Mouse (Mus musculus) heart, adult 2 months (tissue): ENCODE data around the gene Ppp4c. TPM values are rescaled to one million over a fixed set of nuclear protein-coding genes. Genes with fewer than 3 reads are reported as not detected.

Experiments used
- DNase-seq, 2 experiments: peaks; one replicate each; pipeline ENCODE4 v3.0.0; 2021
- H3K27ac ChIP-seq: fragments of 200-600 bp; 2 replicates; pipeline ENCODE4 v1.8.1; 2022
- H3K27me3 ChIP-seq: fragments of 200-500 bp; 2 replicates; pipeline ENCODE4 v1.6.1; 2012; ENCODE audit warnings: mild to moderate bottlenecking, low read length, inconsistent platforms, mixed read lengths; ENCODE audit not compliant: control insufficient read depth, insufficient read depth
- H3K36me3 ChIP-seq: fragments of 200-500 bp; 2 replicates; pipeline ENCODE4 v1.6.1; 2012; ENCODE audit warnings: low read length, inconsistent platforms; ENCODE audit not compliant: control insufficient read depth, insufficient read depth
- H3K4me1 ChIP-seq: fragments of 200-500 bp; 2 replicates; pipeline ENCODE4 v1.6.1; 2011; ENCODE audit warnings: low read length; ENCODE audit not compliant: control insufficient read depth, insufficient read depth
- H3K4me3 ChIP-seq: fragments of 200-600 bp; 2 replicates; pipeline ENCODE4 v1.8.1; 2022
- H3K79me2 ChIP-seq: fragments of 200-500 bp; replicated peaks from 2 replicates; pipeline ENCODE4 v1.6.1; 2012; ENCODE audit warnings: mild to moderate bottlenecking, inconsistent platforms, low read length, moderate library complexity, mixed read lengths; ENCODE audit not compliant: control insufficient read depth, insufficient read depth
- H3K9ac ChIP-seq: fragments of 200-500 bp; 2 replicates; pipeline ENCODE4 v1.6.1; 2012; ENCODE audit warnings: low read depth, mild to moderate bottlenecking, control low read depth, inconsistent platforms, low read length, mixed read lengths
- CTCF ChIP-seq: fragments of 200-600 bp; IDR thresholded peaks from 2 replicates; pipeline ENCODE4 v1.8.1; 2022; ENCODE audit warnings: antibody characterized with exemption, mild to moderate bottlenecking, moderate library complexity
- EP300 ChIP-seq: fragments of 200-500 bp; IDR thresholded peaks from 2 replicates; pipeline ENCODE4 v1.6.1; 2011; ENCODE audit warnings: low read depth, low read length, control low read depth; ENCODE audit not compliant: insufficient read depth
- POLR2A ChIP-seq: fragments of 200-500 bp; IDR thresholded peaks from 2 replicates; pipeline ENCODE4 v1.6.1; 2011; ENCODE audit warnings: mild to moderate bottlenecking, low read depth, low read length, control low read depth; ENCODE audit not compliant: insufficient read depth
- WGBS: fragments of 180-500 bp; shearing (Covaris S2); methylation state at CpG from one replicate; pipeline ENCODE4 v1.1.7; 2018; 5-methylcytosine and 5-hydroxymethylcytosine counted together
- intact Hi-C: fragments of 180-260 bp; cut with DNase I; formaldehyde crosslinking; loops from one replicate; pipeline ENCODE4 v1.15.1; 2025
- polyA plus RNA-seq: library from polyadenylated mRNA; depleted of rRNA; stranded (reverse); fragments of >200 nt; gene quantifications from 2 replicates; pipeline ENCODE4 v1.2.3, GENCODE M21; 2012; rRNA removed
- total RNA-seq, 2 experiments: library from RNA; stranded (reverse); gene quantifications; 2 replicates each; pipeline ENCODE4 v1.2.3; 2021

Gene Ppp4c
- total and polyA plus RNA-seq, 3 experiments = 31.8 to 65.6 (median 31.9) TPM

GRCm38 (mm10) chr7:126740132-126740735 is 52.1 kb downstream of the Ppp4c start:
- 81% methylated on average over 13 of the region's 13 CpGs for WGBS

GRCm38 (mm10) chr7:126739551-126739950 is 52.7 kb downstream of the Ppp4c start:
- H3K27me3 ChIP-seq = no peaks in the 10 kb centered on the region
- no peak for TF ChIP-seq EP300
- TF ChIP-seq CTCF = no peak
- TF ChIP-seq POLR2A = no peak

More at GRCm38 (mm10) chr7:126740132-126740735, 52.1 kb downstream of the Ppp4c start:
- Histone ChIP-seq H3K36me3 (no peaks in the 10 kb centered on the region), H3K4me3 (no peak overlapping the region), H3K9ac (no peak overlapping the region), H3K27ac (no peak overlapping the region), H3K27me3 (no peaks in the 10 kb centered on the region), H3K79me2 (no peaks in the 10 kb centered on the region), H3K4me1 (no peaks in the 10 kb centered on the region)
- no peak for TF ChIP-seq POLR2A
- no peak for TF ChIP-seq CTCF
- no peak for TF ChIP-seq EP300
- DNase-seq = no peak
- intact Hi-C loops = no loop called here

GRCm38 (mm10) chr7:126736122-126736521 is 56.2 kb downstream of the Ppp4c start:
- no peaks in the 10 kb centered on the region for H3K27me3 ChIP-seq
- intact Hi-C loops = no loop called here
- no peaks in the 10 kb centered on the region for H3K79me2 ChIP-seq
- TF ChIP-seq POLR2A (no peak), EP300 (no peak), CTCF (no peak)
- H3K27ac ChIP-seq = no peak overlapping the region
- no peaks in the 10 kb centered on the region for H3K4me1 ChIP-seq
- DNase-seq = no peak
- H3K36me3 ChIP-seq = no peaks in the 10 kb centered on the region
- H3K9ac ChIP-seq = no peak overlapping the region
- H3K4me3 ChIP-seq = no peak overlapping the region
- WGBS = 59% methylated on average over 8 of the region's 8 CpGs

More at GRCm38 (mm10) chr7:126739551-126739950, 52.7 kb downstream of the Ppp4c start:
- no peaks in the 10 kb centered on the region for H3K4me1 ChIP-seq
- 71% methylated on average over 17 of the region's 17 CpGs for whole genome bisulfite sequencing
- H3K27ac ChIP-seq = no peak overlapping the region
- no peak overlapping the region for H3K9ac ChIP-seq
- no peak overlapping the region for H3K4me3 ChIP-seq
- no peaks in the 10 kb centered on the region for H3K79me2 ChIP-seq
- intact Hi-C loops = no loop called here
- no peak for DNase-seq
- H3K36me3 ChIP-seq = no peaks in the 10 kb centered on the region

Other genes with a start within 250 kb of the Ppp4c start
Only the 30 nearest of the 33 such genes appear.
- gene Eif3c, start 226.1 kb downstream of the Ppp4c start, total RNA-seq = 100 to 1,000 TPM; 133 to 159 TPM
- 59.3 and 72.6 TPM in 2 replicates for gene Eif3c, start 226.1 kb downstream of the Ppp4c start, polyA plus RNA-seq
- gene Apobr, start 207.6 kb downstream of the Ppp4c start, total RNA-seq = under 1 TPM; 0.32 to 0.39 TPM
- gene Apobr, start 207.6 kb downstream of the Ppp4c start, polyA plus RNA-seq = 0.47 and 1.1 TPM in 2 replicates
- 10 to 100 TPM; 12.8 to 12.9 TPM for gene Cln3, start 206.7 kb downstream of the Ppp4c start, total RNA-seq
- 30.0 and 33.2 TPM in 2 replicates for gene Cln3, start 206.7 kb downstream of the Ppp4c start, polyA plus RNA-seq
- not detected for gene Il27, start 197.6 kb downstream of the Ppp4c start, total RNA-seq
- not detected in 2 replicates for gene Il27, start 197.6 kb downstream of the Ppp4c start, polyA plus RNA-seq
- gene Nupr1, start 161.6 kb downstream of the Ppp4c start, total RNA-seq = 1 to 10 TPM; 4.8 to 6.5 TPM
- gene Nupr1, start 161.6 kb downstream of the Ppp4c start, polyA plus RNA-seq = 10.5 and 13.9 TPM in 2 replicates
- gene Sgf29, start 143.2 kb downstream of the Ppp4c start, total RNA-seq = 10 to 100 TPM; 21.6 to 23.4 TPM
- 23.7 and 25.5 TPM in 2 replicates for gene Sgf29, start 143.2 kb downstream of the Ppp4c start, polyA plus RNA-seq
- gene Sult1a1, start 116.1 kb downstream of the Ppp4c start, total RNA-seq = 10 to 100 TPM; 34.1 to 34.3 TPM
- 53.6 and 56.6 TPM in 2 replicates for gene Sult1a1, start 116.1 kb downstream of the Ppp4c start, polyA plus RNA-seq
- 10 to 100 TPM; 49.7 to 63.7 TPM for gene Bola2, start 97.1 kb downstream of the Ppp4c start, total RNA-seq
- 25.9 and 29.1 TPM in 2 replicates for gene Bola2, start 97.1 kb downstream of the Ppp4c start, polyA plus RNA-seq
- 1 to 10 TPM; 3.6 to 3.9 TPM for gene Slx1b, start 96.7 kb downstream of the Ppp4c start, total RNA-seq
- gene Slx1b, start 96.7 kb downstream of the Ppp4c start, polyA plus RNA-seq = 7.8 and 10.3 TPM in 2 replicates
- gene Coro1a, start 84.7 kb downstream of the Ppp4c start, total RNA-seq = 10 to 100 TPM in 1 of 2 experiments, 1 to 10 TPM in 1; 9.8 to 12.1 TPM
- 22.2 and 33.7 TPM in 2 replicates for gene Coro1a, start 84.7 kb downstream of the Ppp4c start, polyA plus RNA-seq
- gene Mapk3, start 32.9 kb downstream of the Ppp4c start, total RNA-seq = 10 to 100 TPM; 45.9 to 53.1 TPM
- gene Mapk3, start 32.9 kb downstream of the Ppp4c start, polyA plus RNA-seq = 111 and 120 TPM in 2 replicates
- gene Gdpd3, start 26.2 kb downstream of the Ppp4c start, total RNA-seq = 1 to 10 TPM; 1.3 TPM
- 4.3 and 75.7 TPM in 2 replicates for gene Gdpd3, start 26.2 kb downstream of the Ppp4c start, polyA plus RNA-seq
- 10 to 100 TPM; 60.2 to 89.9 TPM for gene Ypel3, start 15.5 kb downstream of the Ppp4c start, total RNA-seq
- gene Ypel3, start 15.5 kb downstream of the Ppp4c start, polyA plus RNA-seq = 115 and 144 TPM in 2 replicates
- under 1 TPM; 0.44 to 0.66 TPM for gene Tbx6, start 11.0 kb downstream of the Ppp4c start, total RNA-seq
- 2.3 and 2.9 TPM in 2 replicates for gene Tbx6, start 11.0 kb downstream of the Ppp4c start, polyA plus RNA-seq
- 1 to 10 TPM; 7.4 to 8.8 TPM for gene Fam57b, start 5.2 kb upstream of the Ppp4c start, total RNA-seq
- gene Fam57b, start 5.2 kb upstream of the Ppp4c start, polyA plus RNA-seq = 9.0 and 12.8 TPM in 2 replicates
- gene 4930451I11Rik, start 39.1 kb upstream of the Ppp4c start, total RNA-seq = not detected
- not detected in 2 replicates for gene 4930451I11Rik, start 39.1 kb upstream of the Ppp4c start, polyA plus RNA-seq
- not detected for gene Doc2a, start 54.9 kb upstream of the Ppp4c start, total RNA-seq
- not detected in 2 replicates for gene Doc2a, start 54.9 kb upstream of the Ppp4c start, polyA plus RNA-seq
- 1 to 10 TPM; 5.7 to 6.3 TPM for gene Hirip3, start 69.5 kb upstream of the Ppp4c start, total RNA-seq
- 3.6 and 4.4 TPM in 2 replicates for gene Hirip3, start 69.5 kb upstream of the Ppp4c start, polyA plus RNA-seq
- gene Ino80e, start 69.9 kb upstream of the Ppp4c start, total RNA-seq = 10 to 100 TPM; 16.8 to 18.3 TPM
- gene Ino80e, start 69.9 kb upstream of the Ppp4c start, polyA plus RNA-seq = 25.9 and 29.6 TPM in 2 replicates
- gene Taok2, start 92.2 kb upstream of the Ppp4c start, total RNA-seq = 10 to 100 TPM; 37.4 to 39.8 TPM
- 43.1 and 44.7 TPM in 2 replicates for gene Taok2, start 92.2 kb upstream of the Ppp4c start, polyA plus RNA-seq
- 10 to 100 TPM in 1 of 2 experiments, 1 to 10 TPM in 1; 8.6 to 12.0 TPM for gene Tmem219, start 130.4 kb upstream of the Ppp4c start, total RNA-seq
- 27.1 and 33.6 TPM in 2 replicates for gene Tmem219, start 130.4 kb upstream of the Ppp4c start, polyA plus RNA-seq
- 1 to 10 TPM; 6.7 TPM for gene Kctd13, start 136.4 kb upstream of the Ppp4c start, total RNA-seq
- 12.7 and 13.7 TPM in 2 replicates for gene Kctd13, start 136.4 kb upstream of the Ppp4c start, polyA plus RNA-seq
- not detected for gene Asphd1, start 157.1 kb upstream of the Ppp4c start, total RNA-seq
- 0.08 and 0.29 TPM in 2 replicates for gene Asphd1, start 157.1 kb upstream of the Ppp4c start, polyA plus RNA-seq
- gene Sez6l2, start 158.1 kb upstream of the Ppp4c start, total RNA-seq = 1 to 10 TPM; 5.6 to 6.1 TPM
- gene Sez6l2, start 158.1 kb upstream of the Ppp4c start, polyA plus RNA-seq = 5.0 and 5.4 TPM in 2 replicates
- gene Cdipt, start 183.4 kb upstream of the Ppp4c start, total RNA-seq = 10 to 100 TPM; 44.4 to 45.9 TPM
- gene Cdipt, start 183.4 kb upstream of the Ppp4c start, polyA plus RNA-seq = 133 and 170 TPM in 2 replicates
- gene Cdiptos, start 183.6 kb upstream of the Ppp4c start, total RNA-seq = under 1 TPM in 1 of 2 experiments, not detected in 1; 0.39 TPM
- gene Cdiptos, start 183.6 kb upstream of the Ppp4c start, polyA plus RNA-seq = 2.0 and 2.5 TPM in 2 replicates
- gene Mvp, start 222.1 kb upstream of the Ppp4c start, total RNA-seq = 10 to 100 TPM; 50.4 to 59.1 TPM
- gene Mvp, start 222.1 kb upstream of the Ppp4c start, polyA plus RNA-seq = 48.8 and 50.7 TPM in 2 replicates
- gene Pagr1b, start 224.0 kb upstream of the Ppp4c start, total RNA-seq = not detected
- gene Pagr1b, start 224.0 kb upstream of the Ppp4c start, polyA plus RNA-seq = not detected in 2 replicates
- 10 to 100 TPM; 12.8 to 21.4 TPM for gene Pagr1a, start 224.9 kb upstream of the Ppp4c start, total RNA-seq
- 3.6 and 4.3 TPM in 2 replicates for gene Pagr1a, start 224.9 kb upstream of the Ppp4c start, polyA plus RNA-seq
- 10 to 100 TPM; 15.9 to 25.8 TPM for gene Gm42742, start 228.6 kb upstream of the Ppp4c start, total RNA-seq
- 21.7 and 24.3 TPM in 2 replicates for gene Gm42742, start 228.6 kb upstream of the Ppp4c start, polyA plus RNA-seq